Mouse (Mus musculus): ENCODE results near the gene Olfr982.

GRCm38 (mm10) chr9:40114106-40114505 lies 40.5 kb downstream of the Olfr982 start, which contains the start of gene Olfr984:
- TF ChIP-seq CTCF (IDR thresholded peaks at IDR 0.05; ENCODE audit: low read depth) (no peak), EP300 (optimal IDR thresholded peaks at IDR 0.05) (no peak)

All from stomach, postnatal 0 days (tissue).